Mouse (Mus musculus) megakaryocyte progenitor cell, adult 5-6 weeks (primary cell): ENCODE measurements around the gene Umod. TPM values are rescaled to one million over a fixed set of nuclear protein-coding genes. Genes with fewer than 3 reads are reported as not detected.

ENCODE experiments used
- ATAC-seq: replicated peaks from 2 replicates; pipeline ENCODE4 v1.8.0; 2016; ENCODE audit warnings: mild to moderate bottlenecking, moderate TSS enrichment, inconsistent platforms; ENCODE audit not compliant: poor library complexity
- total RNA-seq, 2 experiments: library from RNA; stranded (forward) in 1 of 2; stranded (reverse) in 1 of 2; fragments of 157-497, 149-512 nt in 1 of 2; fragments of 200-1000 nt in 1 of 2; gene quantifications; 2 replicates each; pipeline versions ENCODE4 v1.2.3 to v1.2.4; 2015 to 2017

The Umod gene
- total RNA-seq (2015): not detected in 2 replicates
- total RNA-seq (2017): not detected in 2 replicates

DNA sequence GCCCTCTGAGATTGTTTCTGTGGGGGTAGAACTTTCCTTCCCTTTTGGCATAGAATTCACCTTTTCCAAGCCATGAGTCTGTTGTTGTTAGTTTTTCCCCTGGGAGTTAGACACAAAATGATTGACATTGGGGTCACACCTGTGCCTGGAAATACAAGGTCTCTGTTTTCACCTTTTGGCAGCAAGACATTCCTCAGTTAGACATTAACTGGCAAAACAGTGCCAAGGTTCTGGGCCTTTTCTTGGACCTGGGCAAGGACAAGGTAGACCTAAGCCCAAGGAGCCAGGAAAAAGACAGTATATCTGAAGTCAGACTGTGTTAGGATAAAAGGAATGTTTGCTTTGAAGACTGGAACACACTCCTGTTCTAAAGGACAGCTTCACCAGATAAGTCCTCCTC, at the start of gene Umod:
Umod (minus strand) TSS at position 27 of the 400 bp plus-strand sequence.
- no peak for ATAC-seq

DNA sequence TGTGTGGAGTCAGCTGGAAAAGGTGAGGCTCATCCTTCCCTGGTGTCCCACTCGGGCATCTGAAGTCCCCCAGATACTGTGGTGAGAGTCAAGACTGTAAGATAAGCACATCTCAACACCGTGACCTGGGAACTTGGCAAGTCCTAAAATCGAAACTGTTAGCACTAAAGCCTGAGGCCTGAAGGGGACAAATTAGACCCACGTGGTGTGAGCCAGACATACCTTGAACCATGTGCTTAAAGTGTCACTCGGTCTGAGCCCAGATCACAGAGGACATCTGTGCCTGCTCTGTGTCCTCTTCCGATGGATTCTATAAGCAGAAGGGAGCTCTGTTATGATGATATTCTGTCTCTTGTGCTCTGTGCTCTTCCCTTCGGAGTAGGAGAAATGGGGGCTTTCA, 49.5 kb upstream of the Umod start:
- no peak for ATAC-seq

DNA sequence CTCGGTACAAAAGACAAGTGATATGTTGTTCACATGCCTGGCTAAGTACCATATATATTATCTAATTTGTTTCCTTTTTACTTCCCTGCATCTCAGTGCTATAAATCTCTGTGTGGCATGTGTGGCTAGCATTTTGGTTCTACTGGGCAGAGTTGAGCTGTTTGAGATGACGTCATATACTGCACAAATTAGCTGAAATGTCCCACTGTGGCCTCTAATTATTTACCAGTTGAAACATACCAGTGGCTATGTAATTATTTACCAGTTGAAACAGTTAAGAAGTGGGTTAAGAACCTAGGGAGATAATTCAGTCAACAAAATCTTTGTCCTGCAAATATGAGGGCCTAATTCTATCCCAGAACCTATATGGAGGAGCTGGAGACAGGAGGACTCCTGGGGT, 48.5 kb upstream of the Umod start:
- ATAC-seq: no peak

DNA sequence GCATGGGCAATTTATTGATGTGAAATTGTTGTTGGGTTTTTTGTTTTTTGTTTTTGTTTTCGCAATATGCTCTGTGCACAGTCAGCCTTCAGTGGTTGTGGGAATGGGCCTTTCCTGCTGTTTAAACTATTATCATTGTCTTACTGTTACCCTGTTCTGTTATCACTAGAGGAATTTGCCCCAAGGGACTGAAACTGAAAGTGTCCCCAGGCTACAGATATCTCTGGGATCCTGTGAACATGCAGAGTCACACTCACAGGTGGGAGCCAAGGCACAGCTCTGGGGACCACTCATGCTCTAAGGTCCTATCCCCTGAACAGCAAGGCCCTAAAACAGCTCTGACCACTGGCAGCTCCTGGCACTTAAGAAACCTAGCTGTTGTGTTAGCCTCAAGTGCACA, 48.1 kb upstream of the Umod start:
- no peak for ATAC-seq

DNA sequence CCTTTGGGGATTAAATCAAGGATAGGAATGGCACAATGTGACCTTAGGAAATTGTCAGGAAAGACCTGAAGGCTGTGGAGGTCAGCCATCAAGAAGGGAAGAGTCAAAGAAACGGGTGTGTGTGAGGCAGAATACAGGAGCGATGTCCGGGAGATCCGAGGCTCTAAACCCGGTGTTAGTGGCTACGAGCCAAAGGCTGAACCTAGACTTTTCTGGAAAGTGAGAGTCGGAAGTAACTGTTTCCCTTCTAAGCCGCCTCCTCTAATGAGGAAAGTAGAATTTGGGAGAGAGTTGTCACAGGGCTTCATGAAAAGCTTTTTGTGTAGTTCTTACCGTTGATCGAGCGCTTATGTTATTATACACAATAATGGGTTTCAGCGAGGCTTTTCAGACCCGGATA, 47.4 kb upstream of the Umod start:
- no peak for ATAC-seq

DNA sequence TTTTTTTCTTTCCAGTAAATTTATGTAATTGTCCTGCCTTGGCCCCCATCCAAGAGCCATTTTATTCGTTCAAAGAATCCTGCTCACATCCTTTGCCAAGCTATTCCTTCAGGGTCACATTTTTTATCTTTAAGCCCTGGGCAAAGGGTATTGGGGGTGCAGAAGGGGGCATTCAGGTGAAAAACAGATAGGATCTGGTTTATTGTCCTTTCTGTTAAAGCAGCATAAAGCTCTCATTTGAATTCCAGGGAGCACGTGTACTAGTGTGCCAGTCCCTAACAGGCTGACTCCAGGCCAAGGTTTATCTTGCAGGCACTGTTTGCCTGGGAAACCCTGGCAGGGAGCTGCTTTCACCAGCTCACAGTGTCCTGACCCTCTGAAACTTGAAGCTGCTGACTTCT, 46.8 kb upstream of the Umod start:
- ATAC-seq: no peak

DNA sequence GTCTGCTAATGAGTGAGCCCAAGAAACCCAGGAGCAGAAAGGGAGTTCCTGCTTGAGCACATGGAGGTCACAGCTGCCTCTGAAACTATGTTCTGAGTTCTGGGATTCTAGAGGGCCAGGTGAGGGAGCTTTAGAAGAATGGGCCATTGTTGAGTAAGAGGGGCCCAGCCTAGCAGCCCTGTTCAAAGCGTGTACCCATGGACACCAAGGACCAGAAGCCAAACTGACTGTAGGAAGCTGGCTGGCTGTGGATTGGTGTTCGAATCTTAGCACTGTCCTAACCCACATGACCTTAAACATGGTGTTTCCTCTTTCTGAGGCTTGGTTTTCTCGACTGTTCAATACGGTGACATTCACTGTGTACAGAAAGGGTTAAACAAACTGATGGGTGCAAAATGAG, 44.3 kb upstream of the Umod start, which contains the start of gene Pdilt:
Pdilt (minus strand) TSS at position 101 of the 400 bp plus-strand sequence.
- ATAC-seq: no peak

DNA sequence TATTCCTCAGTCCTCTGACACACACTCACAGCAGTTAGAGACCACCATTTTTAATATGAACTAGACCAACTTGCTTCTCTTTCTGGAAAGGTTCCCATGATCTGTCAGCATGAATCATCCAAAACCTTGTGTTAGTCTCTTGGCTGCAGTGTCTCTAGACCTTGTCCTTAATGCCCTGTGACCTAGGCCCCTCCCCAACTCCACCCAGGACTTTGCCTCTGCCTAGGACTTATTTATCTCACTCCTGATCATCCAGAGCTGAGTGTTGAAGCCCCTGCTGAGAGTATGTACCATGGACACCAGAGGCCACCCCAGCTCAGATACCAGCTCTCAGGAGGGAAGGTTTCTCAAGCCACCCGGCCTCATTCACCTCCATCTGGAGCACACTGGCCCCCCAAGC, 43.3 kb upstream of the Umod start:
- ATAC-seq: no peak

DNA sequence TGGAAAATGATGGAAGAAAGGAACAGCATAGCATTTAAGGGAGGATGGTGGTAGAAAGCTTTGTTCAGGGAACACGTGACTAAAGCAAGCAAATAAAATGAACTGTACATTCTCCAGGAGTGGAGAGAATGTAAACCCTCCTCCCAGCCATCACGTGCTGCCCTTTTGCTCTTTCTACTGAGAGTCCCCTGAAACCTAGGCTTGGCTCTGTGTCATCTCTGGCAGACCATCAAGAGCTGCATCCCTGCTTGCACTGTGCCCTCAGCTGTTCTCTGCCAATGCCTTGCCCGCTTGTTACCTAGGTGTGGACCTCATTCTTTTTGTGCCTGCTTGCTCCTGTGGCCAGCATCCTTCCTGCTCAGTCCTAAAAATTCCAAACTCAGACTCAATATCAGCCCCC, 42.7 kb upstream of the Umod start:
- no peak for ATAC-seq

DNA sequence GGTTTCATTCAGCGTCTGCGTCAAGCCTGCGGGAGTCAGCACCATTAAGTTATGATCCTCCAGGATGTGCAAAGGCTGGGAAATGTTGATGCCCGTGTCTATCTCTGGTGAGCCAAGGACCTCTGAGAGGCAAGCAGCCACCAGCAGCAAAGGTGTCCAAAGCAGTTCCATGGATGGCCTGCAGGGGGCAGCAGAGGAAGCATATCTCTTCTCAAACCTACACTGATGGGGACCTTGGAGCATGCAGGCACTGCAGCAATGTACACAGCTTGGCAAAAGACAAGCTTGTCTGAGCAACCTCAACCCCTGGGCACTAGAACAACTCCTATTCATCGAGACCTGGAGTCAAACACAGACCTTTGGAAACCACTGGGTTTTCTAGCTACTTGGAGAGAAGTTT, 40.6 kb upstream of the Umod start:
- peak; percentile 72 for ATAC-seq

DNA sequence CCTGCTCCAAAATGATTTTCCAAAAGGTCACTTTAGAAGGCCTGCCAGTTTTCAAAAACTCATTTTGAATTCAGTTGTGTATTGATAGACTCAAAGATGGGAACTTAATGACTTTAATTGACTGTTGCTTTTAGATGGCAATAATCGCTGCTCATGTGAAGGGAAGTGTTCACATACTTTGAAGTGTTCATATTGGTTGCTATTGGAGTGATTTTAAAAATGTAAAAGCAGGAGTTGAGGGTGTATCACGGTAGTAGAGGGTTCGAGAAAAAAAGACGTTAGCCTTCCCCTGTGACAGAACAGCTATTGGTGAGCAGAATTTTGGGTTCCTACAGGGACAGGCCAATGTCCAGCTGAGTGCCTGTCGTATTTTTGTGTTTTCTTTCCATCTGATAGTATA, 40.1 kb upstream of the Umod start, which contains the start of gene Acsm5:
Acsm5 (plus strand) TSS at position 301 of the 400 bp plus-strand sequence.
- ATAC-seq: no peak

DNA sequence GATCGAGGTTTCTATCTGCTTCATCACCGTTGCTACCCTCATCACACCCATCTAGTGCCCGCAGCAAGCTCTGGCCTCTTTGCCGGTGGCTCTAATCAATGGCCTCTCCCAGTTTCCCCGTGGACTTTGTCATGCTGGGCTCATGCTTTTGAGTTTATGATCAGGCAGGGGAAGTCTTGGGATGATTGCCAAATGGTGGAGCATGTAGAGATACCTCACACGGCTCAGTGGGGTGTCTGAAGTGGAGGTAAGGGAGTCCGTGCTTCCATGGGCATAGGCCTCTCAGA, 37.1 kb upstream of the Umod start:
- ATAC-seq: no peak

DNA sequence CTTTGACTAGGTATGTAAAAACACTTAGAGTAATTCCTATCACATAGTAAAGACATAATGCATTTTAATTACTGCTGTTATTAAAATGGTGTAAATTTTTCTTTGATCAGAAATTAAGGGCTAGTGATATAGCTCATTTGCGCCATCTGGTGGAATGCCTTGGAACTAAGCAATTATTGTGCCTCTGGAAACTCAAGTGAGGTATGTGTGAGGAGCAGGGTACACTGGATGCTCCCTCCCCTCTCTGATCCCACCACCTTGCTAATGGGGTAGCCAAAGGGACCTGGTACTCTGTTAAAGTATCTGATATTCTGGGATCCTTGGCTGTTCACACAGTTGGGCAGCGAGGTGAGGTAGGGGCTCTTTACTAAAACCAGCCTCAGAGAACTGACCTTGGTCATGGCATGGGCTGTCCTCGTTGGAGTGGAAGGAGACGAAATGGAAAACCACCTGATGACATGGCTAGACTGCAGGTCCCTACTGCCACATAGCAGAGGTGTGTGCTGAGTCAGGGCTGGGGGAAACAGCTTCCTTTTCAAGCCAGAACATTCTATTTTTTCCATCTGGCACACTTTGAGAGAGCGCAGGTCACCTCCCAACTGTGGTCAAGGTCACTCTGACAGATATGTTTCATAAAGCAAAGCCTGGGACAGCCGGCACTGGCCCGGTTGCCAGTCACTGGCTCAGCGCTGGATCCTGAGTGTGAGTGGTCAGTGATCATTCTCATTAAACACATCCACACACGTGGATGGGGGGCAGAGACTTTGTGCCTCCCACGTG, 36.6 kb upstream of the Umod start:
- peak; percentile 62 for ATAC-seq

DNA sequence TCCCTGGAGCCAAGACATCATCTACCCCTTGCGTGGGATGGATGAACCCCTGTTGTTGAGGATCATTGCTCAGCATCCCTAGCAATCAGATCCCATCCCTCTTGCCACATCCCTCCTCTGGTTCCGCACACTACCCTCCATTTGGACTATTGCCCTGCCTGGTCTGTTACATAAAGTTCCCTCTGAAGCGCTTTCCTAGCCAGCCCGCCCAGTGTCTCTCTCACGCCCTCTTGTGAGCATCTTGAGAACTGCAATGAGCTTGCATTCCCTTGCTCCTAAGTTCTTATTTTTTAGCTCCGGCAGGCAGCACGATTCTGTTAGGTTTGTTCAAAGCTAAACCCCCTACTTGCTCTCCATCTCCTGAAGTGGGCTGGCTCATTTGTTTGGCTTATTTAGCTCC, 34.0 kb upstream of the Umod start:
- ATAC-seq: peak; percentile 76

DNA sequence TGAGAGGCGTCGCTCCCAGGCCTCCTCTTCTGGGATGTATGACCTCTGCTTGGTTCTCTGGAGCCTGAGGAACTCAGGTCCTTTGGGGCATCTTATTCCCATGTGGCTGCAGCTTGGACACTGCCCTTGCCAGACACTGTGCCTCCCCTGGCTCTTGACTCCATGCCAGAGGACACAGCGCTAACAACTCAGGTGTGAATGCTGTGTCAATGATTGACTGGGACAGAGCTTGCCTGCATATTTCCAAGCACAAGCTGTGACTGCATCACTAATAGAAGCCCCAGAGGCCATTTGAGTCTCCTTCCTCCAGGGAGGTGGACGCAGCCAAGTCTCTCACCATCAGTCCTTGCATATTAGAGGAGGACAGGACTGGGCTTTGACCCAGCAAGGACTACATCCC, 32.1 kb upstream of the Umod start:
- no peak for ATAC-seq

DNA sequence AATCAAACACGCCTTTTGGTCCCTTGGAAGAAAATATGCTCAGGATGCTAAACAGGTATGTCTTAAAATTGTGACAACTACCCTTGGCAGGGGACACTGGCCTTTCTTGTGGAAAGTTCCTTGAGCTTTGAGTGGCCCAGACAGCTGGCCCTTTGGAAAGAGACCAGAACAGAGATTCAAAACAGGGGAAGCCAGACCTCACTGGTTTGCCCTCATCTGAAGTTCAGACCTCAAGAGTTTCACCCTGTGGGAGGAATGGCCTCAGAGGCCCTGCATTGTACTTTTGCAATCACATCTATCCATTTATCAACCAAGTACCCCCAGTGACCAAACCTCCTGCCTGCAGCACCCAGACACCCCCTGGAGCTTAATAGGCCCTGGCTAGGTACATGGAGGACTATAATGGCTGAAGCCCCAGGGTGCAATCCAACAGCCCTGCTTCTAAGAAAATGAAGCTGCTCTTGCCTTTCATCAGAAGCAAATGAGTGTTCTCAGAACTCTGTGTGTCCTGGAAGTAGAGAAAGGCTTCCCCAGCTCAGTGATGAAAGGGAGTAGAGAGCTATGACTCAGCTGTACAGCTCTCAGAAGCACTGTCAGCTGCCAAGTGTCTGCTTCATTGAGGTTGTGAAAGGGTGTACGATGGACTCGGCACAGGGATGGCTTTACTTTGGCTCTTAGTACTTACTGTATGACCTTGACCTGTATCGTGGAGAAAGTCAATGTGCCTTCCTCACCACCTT, 11.1 kb upstream of the Umod start:
- ATAC-seq: no peak

DNA sequence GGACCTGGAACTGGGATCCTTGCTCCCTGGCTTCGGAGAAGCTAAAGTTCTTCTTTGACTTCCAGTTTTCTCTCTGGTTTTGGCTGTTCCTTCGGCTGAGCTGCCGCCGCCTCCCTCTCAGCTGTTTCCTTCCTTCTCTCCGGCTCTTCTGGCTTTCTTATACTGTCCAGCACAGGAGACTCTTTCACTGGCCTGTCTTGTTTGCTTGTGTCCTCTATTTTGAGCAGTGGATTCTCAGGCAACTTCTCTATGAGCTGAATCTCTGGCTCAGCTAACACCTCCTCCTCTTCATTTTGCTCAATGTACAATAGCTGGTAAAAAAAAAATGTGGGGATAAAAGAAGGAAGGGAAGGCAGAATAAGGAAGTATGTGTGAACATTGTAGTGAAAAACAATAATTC, 7.6 kb upstream of the Umod start:
- no peak for ATAC-seq

DNA sequence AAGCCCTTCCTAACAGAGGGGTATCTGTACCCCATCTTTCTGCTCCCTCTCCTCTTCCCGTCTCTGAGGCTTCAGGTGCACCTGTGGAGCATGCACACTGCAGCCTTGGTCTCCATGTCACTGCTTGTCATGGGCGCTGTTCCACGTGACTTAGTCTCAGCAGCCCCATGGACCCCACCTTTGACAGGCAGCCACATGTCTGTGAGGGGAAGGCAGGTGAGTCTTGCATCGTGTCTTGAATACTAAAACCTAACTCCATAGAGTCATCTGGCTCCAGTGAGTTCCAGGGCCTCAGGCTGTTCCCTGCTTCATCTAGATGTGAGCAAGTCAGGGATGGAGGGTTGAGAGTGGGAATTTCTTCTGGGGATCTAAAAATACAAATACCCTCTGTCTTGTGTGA, 5.1 kb upstream of the Umod start:
- no peak for ATAC-seq

DNA sequence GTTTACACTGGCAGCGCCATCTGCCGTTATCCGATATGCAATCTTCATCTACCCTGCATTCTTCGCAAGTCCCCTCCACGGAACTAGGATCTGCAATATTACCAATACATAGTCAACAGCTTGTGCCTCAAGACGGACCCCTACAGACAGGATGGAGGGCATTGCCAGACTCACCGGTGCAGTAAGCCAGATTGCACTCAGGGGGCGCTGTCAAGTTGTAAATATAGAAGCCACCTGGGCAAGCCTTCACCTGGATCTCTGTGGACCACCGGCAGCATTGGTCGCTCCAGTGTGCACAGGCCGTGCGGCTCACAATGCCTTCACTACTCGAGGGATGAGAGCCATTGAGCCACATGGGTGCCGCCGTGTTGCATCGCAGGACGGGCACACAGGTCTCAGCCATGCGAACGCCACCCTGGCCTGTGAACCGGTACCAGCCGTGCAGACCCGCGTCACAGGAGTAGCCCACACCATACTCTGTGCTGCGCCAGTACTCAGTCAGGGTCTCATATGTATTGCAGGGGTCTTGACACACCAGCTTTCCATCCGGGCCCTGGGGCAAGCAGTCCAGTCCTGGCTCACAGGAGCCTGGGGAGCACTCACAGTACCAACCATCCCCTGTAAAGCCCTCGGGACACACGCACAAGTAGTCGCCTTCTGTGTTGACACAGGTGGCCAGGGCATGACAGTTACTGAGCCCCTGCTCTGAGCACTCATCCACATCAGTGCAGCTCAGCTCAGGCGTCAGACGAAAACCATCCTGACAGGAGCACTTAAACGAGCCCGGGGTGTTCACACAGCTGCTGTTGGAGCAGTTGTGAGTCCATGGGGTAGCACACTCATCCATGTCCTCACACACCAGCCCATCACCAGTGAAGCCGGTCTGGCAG, 2.3 kb downstream of the Umod start:
- no peak for ATAC-seq

DNA sequence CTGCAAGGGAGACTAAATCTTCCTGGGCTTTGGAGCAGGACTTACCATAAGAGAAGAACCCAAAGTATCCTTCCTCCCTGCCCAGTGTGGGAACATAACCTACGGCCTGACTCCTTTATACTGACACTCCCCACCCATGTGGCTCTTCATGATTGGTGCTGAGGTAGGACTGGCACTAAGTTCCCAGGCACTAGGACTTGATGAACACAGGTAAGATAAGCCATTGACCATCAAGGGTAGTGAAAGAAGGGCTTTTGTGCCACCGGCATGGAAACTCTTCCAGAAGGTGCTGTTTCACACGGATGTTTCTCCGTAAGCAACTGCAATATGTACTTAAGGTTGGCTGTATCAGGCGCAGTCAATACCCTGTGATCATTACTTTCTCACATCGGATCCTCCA, 19.9 kb downstream of the Umod start, which contains the start of gene Gp2:
Gp2 (minus strand) TSS at position 101 of the 400 bp plus-strand sequence.
- no peak for ATAC-seq

DNA sequence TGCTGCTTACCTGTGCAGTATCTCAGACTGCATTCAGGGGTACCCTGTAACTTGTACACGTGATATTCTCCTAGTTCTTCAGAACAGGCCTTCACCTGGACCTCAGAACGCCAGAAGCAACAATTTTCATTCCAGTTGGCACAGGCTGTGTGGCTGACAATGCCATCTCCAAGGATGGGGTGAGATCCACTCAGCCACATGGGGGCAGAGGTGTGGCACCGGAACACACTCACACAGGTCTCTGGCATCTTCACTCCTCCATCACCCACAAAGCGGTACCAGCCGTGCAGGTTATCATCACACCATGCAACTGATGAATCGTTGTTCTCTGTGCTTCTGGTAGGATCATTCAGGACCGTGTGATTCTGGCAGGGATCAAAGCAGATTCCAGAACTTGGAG, 24.9 kb downstream of the Umod start:
- no peak for ATAC-seq
